Mouse (Mus musculus) bone marrow, adult 2 months (tissue): ENCODE measurements around the gene Frrs1l. TPM values are rescaled to one million over a fixed set of nuclear protein-coding genes. Genes with fewer than 3 reads are reported as not detected.

ENCODE experiments used
- H3K27ac ChIP-seq: fragments of 200-500 bp; 2 replicates; pipeline ENCODE4 v1.5.1; 2012; ENCODE audit warnings: low read depth, mild to moderate bottlenecking, control low read depth, inconsistent platforms, low read length; ENCODE audit not compliant: control insufficient read depth, poor library complexity, insufficient read depth
- H3K4me1 ChIP-seq: fragments of 200-500 bp; 2 replicates; pipeline ENCODE4 v1.6.1; 2011; ENCODE audit warnings: low read length; ENCODE audit not compliant: control insufficient read depth, insufficient read depth
- H3K4me3 ChIP-seq: fragments of 200-500 bp; replicated peaks from 2 replicates; pipeline ENCODE3; 2011; ENCODE audit warnings: mild to moderate bottlenecking, low read depth, low read length, control low read depth; ENCODE audit not compliant: control insufficient read depth
- CTCF ChIP-seq: fragments of 200-500 bp; IDR thresholded peaks from 2 replicates; pipeline ENCODE4 v1.5.1; 2011; ENCODE audit warnings: low read length, control low read depth; ENCODE audit not compliant: control insufficient read depth, insufficient read depth
- POLR2A ChIP-seq: fragments of 200-500 bp; IDR thresholded peaks from 2 replicates; pipeline ENCODE4 v1.6.1; 2011; ENCODE audit warnings: low read depth, mild to moderate bottlenecking, control low read depth, low read length, borderline replicate concordance; ENCODE audit not compliant: control insufficient read depth
- WGBS: fragments of 180-500 bp; shearing (Covaris S2); methylation state at CpG from one replicate; pipeline ENCODE4 v1.1.7; 2018; 5-methylcytosine and 5-hydroxymethylcytosine counted together
- polyA plus RNA-seq: library from polyadenylated mRNA; stranded (reverse); fragments of >200 nt; gene quantifications from 2 replicates; pipeline ENCODE4 v1.2.4, GENCODE M21; 2011; ENCODE audit warnings: low replicate concordance; ENCODE audit not compliant: missing spikeins, insufficient read depth, insufficient read length

Gene Frrs1l
- polyA plus RNA-seq: not detected in 2 replicates

DNA sequence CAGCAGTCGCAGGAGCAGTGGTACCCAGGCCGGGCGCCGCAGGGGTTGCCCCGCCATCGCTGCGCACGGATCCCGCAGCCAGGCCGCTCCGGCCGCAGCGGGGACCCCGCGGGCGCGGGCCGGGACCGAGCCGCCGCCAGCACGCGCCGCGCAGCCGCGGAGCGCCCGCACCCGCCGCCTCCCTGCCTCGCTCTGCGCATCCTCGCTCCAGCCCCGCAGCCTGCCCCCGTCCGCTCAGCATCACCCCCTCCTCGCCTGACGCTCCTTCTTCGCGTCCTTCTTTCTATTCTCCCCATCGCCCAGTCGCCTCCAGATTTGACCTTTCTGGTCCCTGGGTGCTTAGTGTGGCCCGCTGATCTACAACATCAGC lies at the start of gene Frrs1l:
Frrs1l (minus strand) TSS at position 177 of the 370 bp plus-strand sequence.
- no peak within 1 kb of the TSS for H3K4me3 ChIP-seq
- no peaks in the 10 kb centered on the region for H3K4me1 ChIP-seq
- WGBS: 5% methylated on average over 43 of the region's 44 CpGs
- TF ChIP-seq CTCF (no peak), POLR2A (no peak)
- H3K27ac ChIP-seq: no peak within 1 kb of the TSS

DNA sequence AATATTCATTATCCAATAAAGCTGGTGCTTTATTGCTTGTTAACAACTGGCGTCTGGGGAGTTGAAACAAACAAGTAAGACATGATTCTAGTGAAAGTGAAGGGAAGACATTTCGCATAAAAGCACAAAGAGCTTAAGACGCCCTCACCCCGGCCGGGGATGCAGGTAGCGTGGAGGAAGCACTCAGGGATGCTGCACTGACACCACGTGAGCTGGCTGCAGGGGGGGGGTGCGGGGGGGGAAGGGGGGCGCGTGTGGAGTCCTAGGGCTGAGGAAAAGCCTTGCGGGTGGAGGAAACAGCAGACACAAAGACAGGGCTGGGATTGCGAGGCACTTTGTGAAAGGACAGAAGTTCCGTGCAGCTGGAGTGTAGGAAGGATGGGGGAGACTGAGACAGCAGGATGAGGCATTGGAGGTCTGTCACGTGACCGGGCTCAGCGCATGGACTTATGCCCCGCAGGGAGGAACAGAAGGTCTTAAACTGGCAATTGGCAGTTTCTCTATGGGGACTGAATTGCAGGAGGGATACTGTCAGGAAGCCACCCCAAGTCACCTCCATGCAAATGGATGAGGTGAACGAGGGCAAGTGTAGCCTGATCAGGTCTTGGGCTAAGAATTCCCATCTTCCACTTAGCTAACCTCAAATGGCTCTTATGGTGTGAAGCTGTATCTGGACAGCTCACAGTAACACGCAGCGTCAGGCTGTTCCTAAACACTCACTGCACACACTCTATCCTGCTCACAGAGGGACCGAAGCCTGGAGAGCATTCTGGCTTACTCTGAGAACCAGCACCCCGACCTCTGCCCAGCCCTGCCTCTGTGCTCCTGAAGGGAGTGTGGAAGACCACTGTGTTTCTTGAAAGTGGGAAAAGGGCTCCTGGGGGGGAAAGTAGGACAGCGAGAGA lies 49.2 kb upstream of the Frrs1l start:
- H3K27ac ChIP-seq: no peak overlapping the region
- no peak overlapping the region for H3K4me3 ChIP-seq
- peaks cover 2% of the 10 kb centered on the region; the same call in 1 of the 2 replicates for H3K4me1 ChIP-seq
- 9% methylated on average over 23 of the region's 23 CpGs for WGBS
- TF ChIP-seq POLR2A: no peak
- no peak for TF ChIP-seq CTCF

DNA sequence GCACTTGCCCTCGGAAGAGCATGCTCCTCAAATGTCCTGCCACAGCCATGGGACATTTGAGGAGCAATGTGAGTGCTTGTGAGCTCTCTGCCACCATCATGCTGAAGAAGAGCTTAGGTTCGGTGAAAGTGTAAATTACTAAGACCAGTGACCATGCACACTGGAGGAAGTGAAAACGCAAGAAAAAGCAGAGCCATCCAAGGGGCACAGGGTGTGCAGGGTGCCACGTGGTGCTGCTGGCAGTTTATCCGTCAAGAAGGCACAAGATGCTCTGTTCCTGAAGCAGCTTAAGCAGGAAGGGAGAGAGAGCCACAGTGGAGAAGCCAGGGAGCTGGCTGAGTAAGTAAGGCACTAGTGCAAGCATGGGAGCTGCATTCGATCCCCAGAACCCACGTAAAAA lies 47.4 kb upstream of the Frrs1l start:
- Histone ChIP-seq H3K4me3 (no peak overlapping the region), H3K27ac (peak overlapping the region; percentile 49), H3K4me1 (peaks cover 2% of the 10 kb centered on the region; the same call in 1 of the 2 replicates)
- 33% methylated on average over 7 of the region's 7 CpGs for WGBS
- TF ChIP-seq POLR2A (no peak), CTCF (no peak)

DNA sequence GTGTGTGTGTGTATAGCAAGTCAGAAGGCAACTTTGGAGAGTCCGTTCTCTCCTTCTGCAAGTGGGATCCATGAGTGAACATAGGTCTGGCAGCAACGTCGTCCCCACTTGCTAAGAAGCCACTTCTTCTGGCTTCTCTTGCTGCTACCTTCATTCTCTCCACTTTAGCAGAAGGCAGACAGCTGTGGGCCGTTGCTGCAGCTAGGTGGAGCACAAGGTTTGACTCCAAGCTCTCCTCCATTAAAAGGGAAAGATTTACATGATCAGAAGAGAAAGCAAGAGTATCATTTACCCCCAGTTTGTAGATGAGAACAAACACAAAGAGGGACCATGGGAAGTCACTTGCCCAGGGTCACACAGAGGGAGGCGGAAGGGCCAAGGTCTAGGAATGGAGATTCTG lies 44.0 kb upstream of the Frrs1l start:
- TF ChIP-seq POLR2A: no peak
- no peak for TF ChIP-seq CTCF
- Histone ChIP-seq H3K27ac (no peak overlapping the region), H3K4me1 (no peaks in the 10 kb centered on the region; the same call in 1 of the 2 replicates), H3K4me3 (no peak overlapping the region)
- WGBS: 46% methylated on average over 5 of the region's 5 CpGs

DNA sequence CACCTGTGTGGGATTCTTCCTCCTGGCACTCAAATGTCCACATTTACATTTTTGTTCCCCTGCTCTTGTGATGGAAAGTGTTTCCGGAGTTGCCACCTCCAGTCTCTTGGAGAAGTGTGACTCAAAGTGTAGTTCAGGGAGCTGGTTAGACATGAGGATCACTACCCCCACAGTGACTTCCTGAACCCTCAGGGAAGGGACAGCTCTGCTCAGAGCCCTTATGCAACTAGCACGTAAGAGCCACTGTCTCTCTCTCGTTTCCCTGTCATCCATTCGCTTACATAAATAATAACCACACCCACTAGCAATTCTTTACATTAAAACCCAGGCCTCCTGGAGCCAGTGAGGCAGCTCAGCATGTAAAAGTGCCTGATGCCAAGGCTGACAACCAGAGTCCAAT lies 41.2 kb upstream of the Frrs1l start:
- TF ChIP-seq CTCF (no peak), POLR2A (no peak)
- Histone ChIP-seq H3K4me1 (no peaks in the 10 kb centered on the region; the same call in 1 of the 2 replicates), H3K4me3 (no peak overlapping the region), H3K27ac (no peak overlapping the region)
- WGBS: 33% methylated on average over 4 of the region's 4 CpGs

DNA sequence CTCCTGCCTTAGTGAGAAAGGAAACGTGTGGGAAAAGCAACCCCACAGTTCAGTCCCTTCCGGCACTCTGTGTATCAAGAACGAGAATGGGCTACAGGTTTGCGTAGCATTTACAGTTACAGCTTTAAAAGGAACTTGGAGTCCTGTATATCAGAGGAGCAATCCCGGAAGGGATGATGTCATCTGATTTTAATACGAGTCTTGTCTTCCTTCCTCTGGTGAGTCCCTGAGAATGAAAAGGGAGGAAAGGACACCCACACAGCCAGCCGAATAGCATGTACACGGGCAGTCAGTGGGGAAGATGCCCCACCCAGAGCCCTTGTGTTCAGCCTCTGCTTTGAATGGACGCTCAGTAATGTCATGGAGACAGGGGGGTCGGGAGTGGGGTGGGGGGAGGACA lies 37.8 kb upstream of the Frrs1l start:
- H3K27ac ChIP-seq: no peak overlapping the region
- H3K4me3 ChIP-seq: no peak overlapping the region
- WGBS: 4% methylated on average over 10 of the region's 10 CpGs
- peaks cover 2% of the 10 kb centered on the region; the same call in 1 of the 2 replicates for H3K4me1 ChIP-seq
- TF ChIP-seq CTCF (no peak), POLR2A (no peak)

DNA sequence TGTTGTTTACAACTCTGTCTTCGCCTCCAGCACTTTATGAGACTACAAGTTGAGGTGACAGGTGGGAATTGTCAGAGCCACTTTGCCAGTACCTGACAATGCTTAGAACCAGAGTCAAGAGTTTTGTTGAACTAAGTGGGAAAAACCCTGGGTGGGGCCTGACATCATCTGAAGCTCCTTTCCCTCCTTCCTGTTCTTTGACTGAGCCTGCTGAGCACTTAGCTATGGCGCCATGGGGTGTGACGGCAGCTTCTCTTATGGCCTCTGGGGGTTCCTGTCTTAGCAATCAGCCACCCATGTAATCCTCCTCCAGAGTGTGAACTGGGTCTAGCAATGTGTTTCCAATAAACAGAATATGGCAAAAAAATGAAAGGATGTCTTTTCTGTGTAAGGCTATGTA lies 33.3 kb upstream of the Frrs1l start:
- Histone ChIP-seq H3K4me3 (no peak overlapping the region), H3K4me1 (peaks cover 2% of the 10 kb centered on the region; the same call in 1 of the 2 replicates), H3K27ac (0 out of 2 replicates have a peak overlapping the region, but pooled peaks have one; percentile 31)
- 51% methylated on average over 3 of the region's 3 CpGs for WGBS
- TF ChIP-seq CTCF (no peak), POLR2A (no peak)

DNA sequence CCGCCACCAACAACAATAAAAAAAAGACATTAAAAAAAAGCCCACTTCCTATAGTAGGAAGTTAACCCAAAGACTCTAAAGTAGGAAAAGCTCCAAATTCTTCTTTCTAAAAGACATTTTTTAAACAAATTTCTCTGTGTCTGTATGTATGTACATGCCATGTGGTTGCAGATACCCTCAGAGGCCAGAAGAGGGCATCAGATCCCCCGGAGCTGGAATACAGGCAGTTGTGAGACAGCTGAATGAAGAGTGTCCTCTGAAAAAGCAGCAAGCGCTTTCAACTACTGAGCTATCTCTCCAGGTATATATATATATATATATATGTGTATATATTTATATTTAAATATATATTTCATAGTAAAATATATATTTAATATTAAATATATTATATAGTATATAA lies 31.1 kb upstream of the Frrs1l start:
- WGBS: 76% methylated on average over 3 of the region's 3 CpGs
- Histone ChIP-seq H3K27ac (no peak overlapping the region), H3K4me3 (no peak overlapping the region), H3K4me1 (peaks cover 2% of the 10 kb centered on the region; the same call in 1 of the 2 replicates)
- TF ChIP-seq CTCF: peak; percentile 40; the same call in 1 of the 2 replicates
- no peak for TF ChIP-seq POLR2A

DNA sequence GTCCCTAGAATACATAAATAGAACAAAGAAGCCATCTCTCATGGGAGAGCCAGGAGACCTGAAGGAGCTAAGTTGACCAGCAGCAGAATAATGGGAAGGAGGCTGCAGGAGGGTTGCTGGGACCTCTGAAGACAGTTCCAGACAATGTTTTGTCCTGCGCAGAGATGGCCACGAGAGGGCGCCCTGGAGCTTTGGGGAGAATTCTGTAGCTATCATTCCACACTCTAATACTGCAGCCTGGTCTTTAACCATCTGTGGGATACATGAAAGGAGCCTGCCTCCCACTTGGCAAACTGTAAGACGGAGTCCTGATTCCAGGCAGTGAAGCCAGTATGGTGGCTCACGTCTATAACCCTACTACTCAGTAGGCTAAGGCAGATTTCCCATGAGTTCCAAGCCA lies 27.0 kb upstream of the Frrs1l start:
- no peak overlapping the region for H3K27ac ChIP-seq
- no peak for TF ChIP-seq POLR2A
- TF ChIP-seq CTCF: peak; percentile 85
- no peaks in the 10 kb centered on the region for H3K4me1 ChIP-seq
- H3K4me3 ChIP-seq: no peak overlapping the region
- 21% methylated on average over 5 of the region's 5 CpGs for WGBS
